Mouse (Mus musculus) forebrain, embryonic 15.5 days (tissue): Measurements from ENCODE around the gene Ppp2r3d. TPM values are rescaled to one million over a fixed set of nuclear protein-coding genes. Genes with fewer than 3 reads are reported as not detected.
"Not testable (repeated sequence)": the region's sequence is repeated elsewhere in the genome, so short reads cannot be mapped to it uniquely, and the experiment has no call there.

Experiments used
- ATAC-seq: fragments of 200-750 bp; cut with Nextera tagmentation; replicated peaks from 2 replicates; pipeline ENCODE4 v1.8.0; 2017; ENCODE audit warnings: mild to moderate bottlenecking, moderate TSS enrichment, moderate library complexity
- H3K27ac ChIP-seq: fragments of 300-500 bp; sonication (generic); replicated peaks from 2 replicates; pipeline ENCODE4 v1.5.1; 2015; ENCODE audit warnings: mild to moderate bottlenecking, inconsistent platforms
- H3K27me3 ChIP-seq: fragments of 300-500 bp; sonication (generic); 2 replicates; pipeline ENCODE4 v1.6.1; 2015; ENCODE audit warnings: inconsistent platforms
- H3K36me3 ChIP-seq: fragments of 300-500 bp; sonication (generic); 2 replicates; pipeline ENCODE4 v1.6.1; 2015; ENCODE audit warnings: mild to moderate bottlenecking, inconsistent platforms
- H3K4me1 ChIP-seq: fragments of 300-500 bp; sonication (generic); 2 replicates; pipeline ENCODE4 v1.6.1; 2015; ENCODE audit warnings: inconsistent platforms
- H3K4me2 ChIP-seq: fragments of 300-500 bp; sonication (generic); replicated peaks from 2 replicates; pipeline ENCODE4 v1.6.1; 2015; ENCODE audit warnings: mild to moderate bottlenecking, inconsistent platforms
- H3K4me3 ChIP-seq: fragments of 300-500 bp; sonication (generic); 2 replicates; pipeline ENCODE4 v1.5.1; 2015; ENCODE audit warnings: mild to moderate bottlenecking, inconsistent platforms
- H3K9ac ChIP-seq: fragments of 300-500 bp; sonication (generic); replicated peaks from 2 replicates; pipeline ENCODE4 v1.6.1; 2015; ENCODE audit warnings: mild to moderate bottlenecking, inconsistent platforms
- H3K9me3 ChIP-seq: fragments of 300-500 bp; sonication (generic); 2 replicates; pipeline ENCODE4 v1.6.1; 2016; ENCODE audit warnings: inconsistent platforms
- WGBS: fragments of 180-500 bp; shearing (Covaris S2); methylation state at CpG from one replicate; pipeline ENCODE4 v1.1.7; 2015; ENCODE audit warnings: mixed read lengths; 5-methylcytosine and 5-hydroxymethylcytosine counted together
- polyA plus RNA-seq: library from polyadenylated mRNA; unstranded; fragments of >200 nt; fragmentation: Nextera tagmentation; extraction: Ambion mirVana; gene quantifications from 2 replicates; pipeline ENCODE4 v1.2.1, GENCODE M21; 2015

Ppp2r3d gene
- 166 and 167 TPM in 2 replicates for polyA plus RNA-seq

- ATAC-seq: no peak; the same call in 1 of the 2 replicates
- WGBS: 97% methylated on average over 22 of the region's 22 CpGs
- H3K4me3 ChIP-seq: no peak within 1 kb of the TSS
Measured at GRCm38 (mm10) chr9:124476096-124476902, at the start of gene Ppp2r3d. Gene Ppp2r3d (minus strand): TSS chr9:124476898.

GRCm38 (mm10) chr9:124493693-124494092, 17.0 kb upstream of the Ppp2r3d start, which contains the start of gene Gm21836:
Gene Gm21836 (minus strand): TSS chr9:124493793.
- H3K9me3 ChIP-seq, H3K4me1 ChIP-seq, H3K9ac ChIP-seq, H3K4me3 ChIP-seq, H3K27me3 ChIP-seq, H3K36me3 ChIP-seq, ATAC-seq, H3K27ac ChIP-seq, H3K4me2 ChIP-seq: not testable (repeated sequence)
- 89% methylated on average over 2 of the region's 2 CpGs for WGBS

More at GRCm38 (mm10) chr9:124476096-124476902, at the start of gene Ppp2r3d:
- Histone ChIP-seq H3K4me1 (no peaks in the 10 kb centered on the region), H3K9ac (no peak within 1 kb of the TSS), H3K27me3 (no peaks in the 10 kb centered on the region), H3K27ac (no peak within 1 kb of the TSS), H3K36me3 (peaks cover 13% of the 10 kb centered on the region), H3K4me2 (no peak within 1 kb of the TSS), H3K9me3 (no peaks in the 10 kb centered on the region)

GRCm38 (mm10) chr9:124480361-124480980, 3.8 kb upstream of the Ppp2r3d start:
- H3K4me1 ChIP-seq, H3K9me3 ChIP-seq, H3K27ac ChIP-seq, H3K9ac ChIP-seq, H3K4me3 ChIP-seq, H3K27me3 ChIP-seq, H3K4me2 ChIP-seq, ATAC-seq: not testable (repeated sequence)
- WGBS: 71% methylated on average over 14 of the region's 15 CpGs
- H3K36me3 ChIP-seq: peaks cover 12% of the 10 kb centered on the region

DNA sequence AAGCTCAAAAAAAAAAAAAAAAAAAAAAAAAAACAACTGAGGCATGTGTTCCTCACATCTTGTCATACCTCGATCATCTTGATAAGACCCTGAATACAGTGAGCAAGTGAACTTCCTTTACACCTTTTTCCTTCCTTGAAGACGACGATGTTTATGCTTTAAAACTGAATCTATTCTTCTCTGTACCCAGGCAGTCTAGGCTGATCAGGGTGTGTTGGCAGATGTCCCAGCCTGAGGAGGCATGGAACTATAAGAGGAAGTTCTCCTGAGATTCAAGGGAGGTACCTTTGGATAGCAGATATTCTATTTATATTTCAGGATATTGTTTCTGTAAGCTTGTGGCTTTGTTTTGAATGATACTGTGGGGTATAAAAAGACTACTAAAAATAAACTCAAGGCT, 1.4 kb upstream of the Ppp2r3d start:
- Histone ChIP-seq H3K4me3 (no peak overlapping the region), H3K9me3 (no peaks in the 10 kb centered on the region), H3K36me3 (peaks cover 13% of the 10 kb centered on the region), H3K4me1 (no peaks in the 10 kb centered on the region), H3K4me2 (no peak overlapping the region), H3K9ac (no peak overlapping the region), H3K27ac (no peak overlapping the region), H3K27me3 (no peaks in the 10 kb centered on the region)
- WGBS: 81% methylated on average over 3 of the region's 3 CpGs
- ATAC-seq: no peak

DNA sequence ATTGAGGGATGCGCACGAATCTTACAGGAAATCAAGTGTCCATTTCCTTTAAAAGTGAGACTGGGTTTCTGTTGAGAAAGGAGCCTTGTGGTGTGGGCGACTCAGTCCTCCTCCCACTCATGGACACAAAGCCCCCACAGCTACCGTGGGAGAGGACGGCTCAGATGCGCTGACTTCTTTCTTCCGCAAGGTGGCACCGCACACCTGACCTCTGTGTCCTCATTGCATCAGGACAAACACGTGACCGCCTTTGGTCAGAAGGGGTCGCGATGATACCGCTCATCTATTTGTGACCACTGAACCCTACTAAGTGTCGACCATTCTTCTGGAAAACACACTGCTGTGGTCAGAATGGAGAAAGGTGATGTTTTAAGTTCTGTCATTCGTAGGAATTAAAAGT, 1.0 kb downstream of the Ppp2r3d start:
- Histone ChIP-seq H3K4me2 (no peak overlapping the region), H3K36me3 (peaks cover 13% of the 10 kb centered on the region), H3K27me3 (no peaks in the 10 kb centered on the region), H3K27ac (no peak overlapping the region), H3K9ac (no peak overlapping the region), H3K9me3 (no peaks in the 10 kb centered on the region), H3K4me3 (no peak overlapping the region), H3K4me1 (no peaks in the 10 kb centered on the region)
- no peak for ATAC-seq
- WGBS: 88% methylated on average over 15 of the region's 15 CpGs

GRCm38 (mm10) chr9:124456572-124456971, 20.1 kb downstream of the Ppp2r3d start:
- Histone ChIP-seq H3K9ac (no peak overlapping the region), H3K9me3 (no peaks in the 10 kb centered on the region), H3K27ac (no peak overlapping the region), H3K4me3 (no peak overlapping the region), H3K4me2 (no peak overlapping the region), H3K36me3 (no peaks in the 10 kb centered on the region), H3K27me3 (no peaks in the 10 kb centered on the region), H3K4me1 (no peaks in the 10 kb centered on the region)
- no peak for ATAC-seq
- 2% methylated on average over 1 of the region's 1 CpGs for WGBS

GRCm38 (mm10) chr9:124442533-124442855, 34.2 kb downstream of the Ppp2r3d start:
- no peak for ATAC-seq
- Histone ChIP-seq H3K9ac (no peak overlapping the region), H3K4me2 (no peak overlapping the region), H3K27ac (no peak overlapping the region), H3K36me3 (peaks cover 32% of the 10 kb centered on the region), H3K4me1 (no peaks in the 10 kb centered on the region), H3K27me3 (no peaks in the 10 kb centered on the region), H3K9me3 (peaks cover 21% of the 10 kb centered on the region), H3K4me3 (no peak overlapping the region)
- 96% methylated on average over 15 of the region's 15 CpGs for WGBS

GRCm38 (mm10) chr9:124441681-124442532, 34.8 kb downstream of the Ppp2r3d start:
- no peaks in the 10 kb centered on the region for H3K27me3 ChIP-seq
- H3K36me3 ChIP-seq: peaks cover 32% of the 10 kb centered on the region
- WGBS: 98% methylated on average over 45 of the region's 45 CpGs
- H3K27ac ChIP-seq: no peak overlapping the region
- H3K4me2 ChIP-seq: no peak overlapping the region
- no peak overlapping the region for H3K9ac ChIP-seq
- ATAC-seq: 0 out of 2 replicates have a peak, but pooled peaks have one; percentile 30
- H3K4me3 ChIP-seq: no peak overlapping the region
- peaks cover 21% of the 10 kb centered on the region for H3K9me3 ChIP-seq
- H3K4me1 ChIP-seq: no peaks in the 10 kb centered on the region

DNA sequence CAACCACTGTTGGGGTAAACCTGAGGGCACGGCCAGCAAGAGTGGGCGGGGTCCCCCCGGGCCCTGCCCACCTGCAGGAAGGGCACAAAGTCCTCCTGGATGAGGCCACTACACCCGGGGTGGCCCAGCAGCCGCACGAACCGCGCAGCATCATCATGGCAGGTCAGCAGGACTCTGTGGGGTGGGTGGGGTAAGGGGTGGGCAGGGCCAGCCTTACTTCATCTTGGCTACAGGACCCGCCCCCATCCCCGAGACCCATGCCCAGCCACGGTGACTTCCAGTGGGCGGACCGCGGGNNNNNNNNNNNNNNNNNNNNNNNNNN, 36.0 kb downstream of the Ppp2r3d start:
- H3K27me3 ChIP-seq: no peaks in the 10 kb centered on the region
- 75% methylated on average over 14 of the region's 14 CpGs for WGBS

GRCm38 (mm10) chr9:124439848-124440723, 36.6 kb downstream of the Ppp2r3d start:
- Histone ChIP-seq H3K27me3 (no peaks in the 10 kb centered on the region), H3K27ac (no peak overlapping the region), H3K4me2 (no peak overlapping the region), H3K4me1 (no peaks in the 10 kb centered on the region), H3K9ac (no peak overlapping the region), H3K36me3 (peaks cover 32% of the 10 kb centered on the region), H3K4me3 (peak overlapping the region; percentile 2; the same call in 1 of the 2 replicates), H3K9me3 (peaks cover 21% of the 10 kb centered on the region)
- peak; percentile 80 for ATAC-seq
- 94% methylated on average over 29 of the region's 29 CpGs for WGBS

More for the DNA sequence above, 36.0 kb downstream of the Ppp2r3d start:
- no peak overlapping the region for H3K4me2 ChIP-seq
- no peak overlapping the region for H3K27ac ChIP-seq
- no peak overlapping the region for H3K9ac ChIP-seq
- ATAC-seq: no peak; the same call in 1 of the 2 replicates
- H3K36me3 ChIP-seq: peaks cover 32% of the 10 kb centered on the region
- no peaks in the 10 kb centered on the region for H3K4me1 ChIP-seq
- peaks cover 21% of the 10 kb centered on the region for H3K9me3 ChIP-seq
- peak overlapping the region; percentile 2; the same call in 1 of the 2 replicates for H3K4me3 ChIP-seq

GRCm38 (mm10) chr9:124439403-124439847, 37.3 kb downstream of the Ppp2r3d start:
- H3K9me3 ChIP-seq: peaks cover 21% of the 10 kb centered on the region
- no peaks in the 10 kb centered on the region for H3K27me3 ChIP-seq
- no peaks in the 10 kb centered on the region for H3K4me1 ChIP-seq
- ATAC-seq: peak; percentile 77
- H3K27ac ChIP-seq: no peak overlapping the region
- H3K9ac ChIP-seq: no peak overlapping the region
- no peak overlapping the region for H3K4me3 ChIP-seq
- no peak overlapping the region for H3K4me2 ChIP-seq
- peaks cover 32% of the 10 kb centered on the region for H3K36me3 ChIP-seq
- WGBS: 96% methylated on average over 13 of the region's 13 CpGs
